Mouse (Mus musculus) right cerebral cortex, postnatal 14 days (tissue): ENCODE measurements at regions not wholly inside any gene's neighbourhood (a gene's known extent, or its start where the extent isn't known, plus 50 kb on each side); places are given as distances from the start of the nearest gene placed in this dataset.
A peak's percentile ranks its signal among the peaks of the same experiment; 100 is the strongest.

ENCODE experiments used
- DNase-seq: peaks from one replicate; pipeline ENCODE4 v3.0.0; 2022

- no peak for DNase-seq
These were observed 51.6 kb upstream of the Lpp start for GRCm38 (mm10) chr16:24341736-24342135.

- DNase-seq, result no peak
These were observed 52.7 kb upstream of the Lpp start for GRCm38 (mm10) chr16:24340646-24341045.

GRCm38 (mm10) chr16:24339320-24340265 is 53.7 kb upstream of the Lpp start:
- no peak for DNase-seq

- DNase-seq, result no peak
These were observed 54.9 kb upstream of the Lpp start for GRCm38 (mm10) chr16:24338404-24338803.

DNA sequence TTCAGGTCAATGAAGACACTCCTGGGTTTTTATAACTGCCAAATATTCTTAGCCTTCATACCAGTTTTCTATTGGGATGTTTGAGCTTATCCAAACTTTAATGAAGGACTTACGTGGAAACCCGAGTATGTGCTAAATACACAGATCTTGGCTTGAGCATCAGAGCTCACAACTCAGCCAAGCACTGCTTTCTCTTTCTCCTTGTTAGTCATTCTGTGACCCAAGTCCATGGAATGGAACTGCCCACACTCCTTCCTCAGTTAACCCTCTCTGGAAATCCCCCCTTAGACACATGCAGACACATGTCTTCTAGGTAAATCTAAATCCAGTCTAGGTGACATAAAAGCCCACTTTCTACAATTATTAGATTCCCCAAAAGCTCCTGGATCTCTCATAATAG is 58.9 kb upstream of the Lpp start:
- no peak for DNase-seq

DNA sequence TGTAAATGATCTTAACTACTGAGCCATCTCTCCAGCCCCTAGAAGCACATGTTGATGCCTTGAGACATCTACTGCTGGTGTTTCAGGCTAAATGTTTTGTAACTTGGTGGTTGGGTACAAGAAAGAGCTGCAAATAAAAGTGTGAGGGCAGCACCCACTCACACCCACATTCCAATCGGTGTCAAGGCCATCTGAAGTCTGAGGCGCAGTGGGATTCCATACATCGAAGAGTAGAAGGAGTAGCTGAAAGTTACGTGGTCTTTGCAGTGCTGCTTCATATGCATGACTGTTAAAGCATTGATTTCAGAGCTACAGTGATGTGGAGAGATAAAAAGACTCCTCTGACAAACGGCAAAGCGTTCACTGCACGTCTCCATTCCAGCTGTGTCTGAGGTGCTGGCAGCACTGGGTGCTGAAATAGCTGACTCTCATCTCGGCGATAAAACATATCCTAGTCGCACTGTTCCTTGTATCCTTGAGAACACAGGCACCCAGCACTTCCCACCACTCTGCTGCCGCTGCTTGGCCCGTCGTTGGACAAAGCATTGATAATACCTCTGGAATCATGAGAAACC is 61.8 kb upstream of the Lpp start:
- no peak for DNase-seq

DNA sequence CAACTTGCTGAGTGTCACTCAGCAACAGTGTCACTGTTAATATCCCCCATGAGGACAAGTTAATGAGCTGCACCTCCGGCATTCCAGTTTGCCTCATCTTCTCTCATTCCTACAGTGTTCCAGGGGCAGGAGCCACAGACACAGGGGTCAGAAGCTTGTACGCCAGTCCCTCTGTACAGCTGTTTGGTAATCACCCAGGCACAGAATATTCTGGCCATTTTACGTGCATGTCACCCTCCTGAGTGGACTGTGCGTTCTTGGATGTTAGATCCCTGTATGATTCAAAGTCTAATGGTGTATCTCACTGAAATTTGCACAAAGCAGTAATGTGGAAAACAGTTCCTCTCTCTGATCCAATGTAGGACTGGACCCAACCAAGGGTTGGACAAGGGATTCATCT is 66.7 kb upstream of the Lpp start:
- no peak for DNase-seq

GRCm38 (mm10) chr16:24326046-24326445 is 67.3 kb upstream of the Lpp start:
- no peak for DNase-seq

DNA sequence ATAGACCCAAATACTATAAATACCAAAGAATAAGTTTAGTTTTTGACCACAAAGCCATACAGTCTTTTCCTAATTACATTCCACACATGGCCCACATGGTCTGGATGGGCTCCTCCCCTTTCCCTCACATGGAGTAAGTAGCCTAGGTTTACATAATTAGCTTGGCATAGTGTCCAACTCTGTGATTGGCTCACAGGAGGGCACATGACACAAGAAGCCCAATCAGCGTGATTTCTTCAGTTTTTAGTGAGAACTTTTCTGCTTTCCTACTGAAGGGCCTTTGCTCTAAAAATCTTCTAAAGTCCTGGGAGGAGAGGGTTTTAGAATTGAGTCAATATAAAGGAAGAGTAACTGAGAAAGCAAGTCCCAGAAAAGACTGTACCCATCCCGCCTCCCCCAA is 68.4 kb upstream of the Lpp start:
- no peak for DNase-seq

GRCm38 (mm10) chr16:24318723-24319437 is 74.4 kb upstream of the Lpp start:
- no peak for DNase-seq

DNA sequence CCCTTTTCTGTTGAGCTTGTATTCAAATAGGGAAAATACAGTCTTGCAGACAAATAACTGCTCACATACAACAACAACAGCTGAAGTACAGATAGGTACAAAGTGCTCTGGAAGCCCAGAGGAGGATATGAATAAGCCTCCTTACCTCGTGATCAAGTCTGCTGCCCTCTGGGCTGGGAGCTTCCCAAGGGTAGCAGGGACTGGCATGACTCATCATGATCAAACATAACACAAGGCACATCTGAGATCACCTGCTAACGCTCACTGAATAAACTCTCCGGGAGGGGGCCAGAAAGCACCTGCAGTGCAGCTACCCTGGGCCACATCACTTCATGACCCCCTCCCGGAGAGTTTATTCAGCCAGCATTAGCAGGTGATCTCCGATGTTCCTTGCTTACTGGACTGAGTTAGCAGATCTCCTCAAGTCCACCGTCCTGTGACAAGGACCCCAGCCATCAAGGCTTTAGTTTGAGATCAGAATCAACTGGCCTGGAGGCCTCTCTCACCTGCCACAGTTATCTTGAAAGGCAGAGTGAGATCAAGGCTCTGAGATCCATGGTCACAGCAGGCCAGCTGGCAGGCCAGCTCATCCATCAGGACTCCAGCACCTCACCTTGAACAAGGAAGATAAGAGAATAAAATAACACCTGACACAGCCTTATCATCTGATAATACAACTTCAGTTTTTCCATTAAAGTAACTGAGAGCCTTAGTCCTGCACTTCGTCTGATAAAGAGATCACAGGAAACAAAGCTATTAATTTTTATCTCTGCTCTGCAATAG is 79.6 kb upstream of the Lpp start:
- no peak for DNase-seq

GRCm38 (mm10) chr16:24305391-24305790 is 87.9 kb upstream of the Lpp start:
- DNase-seq, result no peak

- no peak for DNase-seq
These were observed 96.5 kb upstream of the Lpp start for GRCm38 (mm10) chr16:24296790-24297189.

DNA sequence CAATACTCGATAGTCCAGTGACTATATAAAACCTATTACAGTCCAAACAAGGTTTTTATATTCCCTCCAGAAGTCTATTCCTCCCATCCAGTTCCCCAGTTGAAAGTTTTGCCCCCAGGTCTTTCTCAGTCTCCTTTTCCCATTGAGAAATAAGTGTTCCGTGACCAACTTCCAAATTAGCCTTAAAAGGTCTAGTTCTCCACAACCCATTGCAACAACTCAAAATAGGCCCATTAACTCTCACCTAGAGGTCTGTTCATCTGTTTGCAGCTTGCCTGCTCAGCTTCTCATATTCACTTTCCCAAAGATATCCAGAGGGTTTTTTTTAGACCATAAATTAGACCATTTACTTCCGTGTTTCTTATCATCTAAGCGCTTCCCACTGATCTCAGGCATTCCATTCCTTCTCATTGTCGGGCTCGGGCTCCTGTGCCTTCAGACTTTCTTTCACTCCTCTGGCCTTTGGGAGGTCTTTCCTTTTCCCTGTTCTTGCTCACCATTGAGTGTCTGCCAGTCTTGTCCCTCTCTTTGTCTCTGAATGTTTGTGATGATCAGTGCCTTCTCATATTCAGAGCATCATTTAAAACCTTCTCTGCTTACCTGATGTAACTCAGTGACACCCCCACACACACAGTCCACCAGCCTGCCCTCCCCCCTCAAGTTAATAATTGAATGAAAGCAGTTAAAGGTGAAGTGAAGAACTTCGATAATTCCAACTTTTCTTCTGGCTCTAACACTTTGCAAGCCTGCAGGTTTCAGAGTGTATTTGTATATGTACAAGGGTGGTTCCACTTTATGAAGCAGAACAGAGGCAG is 97.5 kb upstream of the Lpp start:
- no peak for DNase-seq

- DNase-seq, result no peak
These were observed 109.1 kb upstream of the Lpp start for GRCm38 (mm10) chr16:24284215-24284614.

DNA sequence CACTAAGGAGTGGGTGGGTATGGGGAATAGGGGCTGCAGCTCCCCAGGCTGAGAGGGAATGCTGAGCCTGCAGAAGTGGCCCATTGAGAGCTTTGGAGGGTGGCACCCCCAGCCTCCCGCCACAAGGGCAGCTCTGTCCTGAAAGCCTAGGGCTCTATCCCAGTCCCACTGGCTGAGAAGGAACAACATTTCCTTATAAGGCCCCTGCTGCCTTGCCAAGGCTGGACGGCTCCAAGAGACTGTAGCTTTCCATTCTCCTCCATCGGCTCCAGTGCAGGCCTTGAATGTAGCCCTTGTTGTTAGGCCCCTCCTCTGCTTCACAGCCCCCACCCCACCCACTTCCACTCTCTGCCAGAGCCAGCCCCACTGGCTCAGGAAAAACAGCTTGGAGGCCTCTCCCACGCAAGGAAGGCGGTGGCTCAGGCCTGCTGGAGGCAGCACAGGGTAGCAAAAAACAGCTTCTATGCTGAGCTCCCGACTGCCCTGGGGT is 111.1 kb upstream of the Lpp start:
- peak; percentile 72 for DNase-seq

DNA sequence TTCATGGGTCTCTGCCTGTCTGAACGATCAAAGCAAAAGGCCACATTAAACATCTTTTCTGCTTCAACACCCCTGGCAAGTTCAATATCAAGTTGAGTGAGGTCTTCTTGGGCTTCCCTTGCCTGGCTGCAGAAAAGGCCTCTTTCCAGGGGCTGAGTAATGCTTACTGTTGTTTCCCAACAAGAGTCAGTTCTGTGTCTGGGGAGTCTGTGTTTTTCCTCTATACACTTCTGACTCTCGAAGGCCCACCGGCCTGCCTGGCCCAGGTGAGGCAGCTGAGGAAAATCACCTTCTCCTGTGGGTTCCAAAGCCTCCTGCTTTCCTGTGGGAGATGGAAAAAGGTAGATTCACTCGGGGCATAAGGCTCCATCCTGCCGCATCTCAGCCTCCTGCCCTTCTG is 111.7 kb upstream of the Lpp start:
- no peak for DNase-seq

DNA sequence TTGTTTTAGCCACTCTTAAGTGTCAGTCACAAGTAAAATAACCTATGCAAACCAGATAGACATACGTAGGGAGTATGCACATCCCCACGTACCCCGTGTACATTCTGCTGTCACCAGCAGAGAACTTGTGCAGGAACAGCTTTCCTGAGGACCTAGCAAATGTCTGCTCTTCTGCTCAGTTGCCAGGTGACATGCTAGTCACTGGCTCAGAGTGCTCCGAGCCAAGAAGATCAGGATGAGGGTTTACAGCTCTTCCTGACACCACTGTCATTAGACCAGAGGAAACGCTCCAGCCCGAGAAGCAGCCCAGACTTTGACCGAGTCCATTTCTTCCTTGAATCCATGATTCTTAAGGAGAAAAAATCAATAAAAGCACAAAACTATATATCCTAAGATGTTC is 115.5 kb upstream of the Lpp start:
- no peak for DNase-seq

DNA sequence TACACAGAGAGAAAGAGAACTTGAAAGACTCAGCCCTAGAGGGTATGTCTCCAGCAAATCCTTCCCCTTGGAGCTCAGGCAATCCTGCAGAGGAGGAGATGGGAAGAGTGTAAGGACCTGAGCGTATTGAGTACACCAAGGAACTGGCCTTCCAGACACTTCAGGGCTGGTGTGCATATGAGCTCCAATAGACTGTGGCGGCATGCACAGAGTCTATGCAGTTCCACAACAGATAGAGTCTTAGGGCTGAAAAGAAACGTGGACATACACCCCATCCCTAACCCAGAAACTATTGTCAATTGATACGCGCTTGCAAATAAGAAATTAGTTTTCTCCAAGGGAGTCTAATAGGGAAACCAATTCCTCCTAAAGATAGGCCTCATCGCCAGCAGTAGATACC is 130.6 kb upstream of the Lpp start:
- DNase-seq, result no peak

GRCm38 (mm10) chr16:24259711-24260230 is 133.5 kb upstream of the Lpp start:
- no peak for DNase-seq

DNA sequence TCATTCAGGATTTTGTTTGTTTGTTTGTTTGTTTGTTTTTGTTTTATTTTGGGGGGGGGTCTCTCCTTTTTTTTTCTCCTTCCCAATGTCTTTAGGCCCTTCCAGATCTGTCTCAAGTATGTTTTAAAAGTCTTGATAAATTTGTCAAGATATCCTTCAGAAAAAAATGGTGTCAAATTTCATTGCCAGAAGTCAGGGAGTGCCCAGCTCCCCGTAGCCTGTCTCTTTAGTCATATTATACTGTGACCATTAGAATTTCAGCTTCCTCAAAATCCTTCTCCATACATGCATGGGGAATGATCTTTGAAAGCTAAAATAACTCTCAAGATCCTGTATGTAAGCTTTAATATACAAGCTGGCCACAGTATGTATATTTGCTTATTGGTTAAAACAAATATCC is 134.3 kb upstream of the Lpp start:
- DNase-seq, result no peak

DNA sequence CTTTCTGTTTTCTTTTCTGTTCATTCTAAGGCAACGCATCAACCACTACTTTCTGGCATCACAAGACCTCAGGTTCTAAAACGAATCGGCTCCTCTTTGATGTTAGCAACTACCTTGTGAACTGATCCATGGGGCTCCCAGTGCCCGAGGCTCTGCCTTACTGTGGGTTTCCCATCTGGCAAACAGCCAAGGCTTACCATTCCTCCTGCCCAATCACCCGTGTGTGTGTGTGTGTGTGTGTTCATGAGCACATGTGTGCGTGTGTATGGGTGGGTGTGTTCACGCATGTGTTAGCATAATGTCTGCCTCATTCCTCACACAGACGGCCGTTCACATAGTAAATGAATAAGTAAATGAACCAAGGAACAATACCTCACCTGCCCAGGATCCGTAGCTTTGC is 138.3 kb upstream of the Lpp start:
- DNase-seq, result no peak
